Mouse (Mus musculus) thymus, adult 2 months (tissue): ENCODE results near the gene Tspan31.

Source experiments
- CTCF ChIP-seq: fragments of 200-500 bp; IDR thresholded peaks from 2 replicates; pipeline ENCODE4 v1.5.1; 2012; ENCODE audit warnings: mild to moderate bottlenecking, control low read depth, low read length, moderate library complexity, borderline replicate concordance; ENCODE audit not compliant: control insufficient read depth, poor library complexity, insufficient read depth; ENCODE audit errors: extremely low read depth
- POLR2A ChIP-seq: fragments of 200-500 bp; IDR thresholded peaks from 2 replicates; pipeline ENCODE4 v1.6.1; 2012; ENCODE audit warnings: mild to moderate bottlenecking, low read length, control low read depth, moderate library complexity; ENCODE audit not compliant: control insufficient read depth, poor library complexity, insufficient read depth; ENCODE audit errors: extremely low read depth

DNA sequence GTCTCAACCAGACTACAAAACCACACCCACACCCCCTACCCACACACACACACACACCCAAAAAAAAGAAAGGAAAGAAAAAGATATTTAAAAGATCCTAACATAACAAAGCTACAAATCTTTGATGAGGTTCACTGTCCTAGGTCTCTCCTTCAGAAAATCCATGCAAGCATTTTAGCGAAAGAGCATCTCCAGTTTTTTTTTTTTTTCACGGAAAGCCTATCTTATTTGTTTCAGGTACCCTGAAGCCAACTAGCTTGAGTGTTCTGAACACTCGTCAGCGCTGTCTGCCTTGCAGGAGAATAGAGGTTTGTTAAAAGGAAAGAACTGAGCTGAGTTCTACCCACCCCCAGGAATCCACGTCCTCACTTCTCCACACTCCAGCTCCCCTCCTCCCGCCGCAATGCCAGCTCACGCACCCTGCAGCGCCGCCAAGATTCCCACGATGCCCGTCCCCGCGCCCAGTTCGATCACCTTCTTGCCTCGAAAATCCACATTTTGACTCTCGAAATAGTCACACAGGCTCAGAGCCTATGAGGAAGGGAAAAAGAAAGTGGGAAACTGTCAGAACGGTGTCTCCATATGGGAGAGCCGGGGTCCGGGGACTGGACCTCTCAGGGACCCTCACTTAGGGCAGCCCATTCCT lies 29.4 kb downstream of the Tspan31 start:
- TF ChIP-seq POLR2A, result no peak
- TF ChIP-seq CTCF, result 0 out of 2 replicates have a peak, but pooled peaks have one; percentile 3
